Mouse (Mus musculus): Measurements from ENCODE around the gene Gm44965. TPM values are rescaled to one million over a fixed set of nuclear protein-coding genes. Genes with fewer than 3 reads are reported as not detected.

Gm44965 gene
- polyA plus RNA-seq, 1 experiment from 2014 or later, result not detected

Other genes with a start within 250 kb of the Gm44965 start
- 19.6 and 20.7 TPM in 2 replicates for gene Krba1, start 198.4 kb upstream of the Gm44965 start, polyA plus RNA-seq (2014; fragmentation: Nextera tagmentation; extraction: Ambion mirVana)
- gene Zfp467, start 148.1 kb upstream of the Gm44965 start, polyA plus RNA-seq (2014; fragmentation: Nextera tagmentation; extraction: Ambion mirVana), result 22.4 and 23.1 TPM in 2 replicates
- 0.32 and 0.40 TPM in 2 replicates for gene Sspo, start 145.7 kb upstream of the Gm44965 start, polyA plus RNA-seq (2014; fragmentation: Nextera tagmentation; extraction: Ambion mirVana)
- 25.0 and 29.2 TPM in 2 replicates for gene Atp6v0e2, start 56.3 kb upstream of the Gm44965 start, polyA plus RNA-seq (2014; fragmentation: Nextera tagmentation; extraction: Ambion mirVana)
- 6.7 and 7.7 TPM in 2 replicates for gene Lrrc61, start 39.1 kb upstream of the Gm44965 start, polyA plus RNA-seq (2014; fragmentation: Nextera tagmentation; extraction: Ambion mirVana)
- 69.7 and 73.9 TPM in 2 replicates for gene Rarres2, start 21.2 kb upstream of the Gm44965 start, polyA plus RNA-seq (2014; fragmentation: Nextera tagmentation; extraction: Ambion mirVana)
- not detected in 2 replicates for gene Gm45021, start 4.3 kb upstream of the Gm44965 start, polyA plus RNA-seq (2014; fragmentation: Nextera tagmentation; extraction: Ambion mirVana)
- 28.4 and 29.5 TPM in 2 replicates for gene Repin1, start 58 bp upstream of the Gm44965 start, polyA plus RNA-seq (2014; fragmentation: Nextera tagmentation; extraction: Ambion mirVana)
- 7.4 and 8.3 TPM in 2 replicates for gene Zfp775, start 8.1 kb downstream of the Gm44965 start, polyA plus RNA-seq (2014; fragmentation: Nextera tagmentation; extraction: Ambion mirVana)
- gene AI854703, start 32.8 kb downstream of the Gm44965 start, polyA plus RNA-seq (2014; fragmentation: Nextera tagmentation; extraction: Ambion mirVana), result 0.70 and 1.0 TPM in 2 replicates
- gene Gimap8, start 53.3 kb downstream of the Gm44965 start, polyA plus RNA-seq (2014; fragmentation: Nextera tagmentation; extraction: Ambion mirVana), result 0.73 and 0.77 TPM in 2 replicates
- gene Gimap9, start 82.2 kb downstream of the Gm44965 start, polyA plus RNA-seq (2014; fragmentation: Nextera tagmentation; extraction: Ambion mirVana), result 14.1 and 15.9 TPM in 2 replicates
- 18.3 and 19.1 TPM in 2 replicates for gene Gimap4, start 90.6 kb downstream of the Gm44965 start, polyA plus RNA-seq (2014; fragmentation: Nextera tagmentation; extraction: Ambion mirVana)
- 22.8 and 24.3 TPM in 2 replicates for gene Gimap6, start 114.3 kb downstream of the Gm44965 start, polyA plus RNA-seq (2014; fragmentation: Nextera tagmentation; extraction: Ambion mirVana)
- 1.4 and 4.9 TPM in 2 replicates for gene Gm28053, start 124.7 kb downstream of the Gm44965 start, polyA plus RNA-seq (2014; fragmentation: Nextera tagmentation; extraction: Ambion mirVana)
- 0.14 and 0.16 TPM in 2 replicates for gene Gimap7, start 124.7 kb downstream of the Gm44965 start, polyA plus RNA-seq (2014; fragmentation: Nextera tagmentation; extraction: Ambion mirVana)
- 21.0 and 23.8 TPM in 2 replicates for gene Gimap1, start 145.1 kb downstream of the Gm44965 start, polyA plus RNA-seq (2014; fragmentation: Nextera tagmentation; extraction: Ambion mirVana)
- 9.0 and 10.7 TPM in 2 replicates for gene Gimap5, start 152.3 kb downstream of the Gm44965 start, polyA plus RNA-seq (2014; fragmentation: Nextera tagmentation; extraction: Ambion mirVana)
- gene Gimap3, start 176.9 kb downstream of the Gm44965 start, polyA plus RNA-seq (2014; fragmentation: Nextera tagmentation; extraction: Ambion mirVana), result 0.19 TPM in 1 of 2 replicates, not detected in the other
- 171 and 182 TPM in 2 replicates for gene Tmem176a, start 247.0 kb downstream of the Gm44965 start, polyA plus RNA-seq (2014; fragmentation: Nextera tagmentation; extraction: Ambion mirVana)
- 373 and 390 TPM in 2 replicates for gene Tmem176b, start 247.6 kb downstream of the Gm44965 start, polyA plus RNA-seq (2014; fragmentation: Nextera tagmentation; extraction: Ambion mirVana)

All from intestine, embryonic 14.5 days (tissue).